In genomic region chr13:92807849-92808248, GRCm38 (mm10) we compare ENCODE assay signal across 35 mouse cellular contexts. TPM values are rescaled to one million over a fixed set of nuclear protein-coding genes. Genes with fewer than 3 reads are reported as not detected.
"Had no signal": no experiment of that assay in that cellular context is flagged by ENCODE, and none has a peak within 500 bp of the region (broad histone marks: within the 10 kb centered on the region; RNA-seq: fewer than 3 reads in every experiment).

No protein-coding gene starts in this region.

- H3K9ac ChIP-seq: limb, embryonic 12.5 days; limb, embryonic 13.5 days; limb, embryonic 15.5 days; liver, embryonic 12.5 days; liver, embryonic 13.5 days; liver, embryonic 14.5 days; liver, embryonic 15.5 days; liver, postnatal 0 days; lung, embryonic 14.5 days; lung, embryonic 15.5 days; midbrain, embryonic 12.5 days; midbrain, embryonic 13.5 days; midbrain, embryonic 15.5 days; neural tube, embryonic 12.5 days; neural tube, embryonic 13.5 days had no signal

- H3K4me1 ChIP-seq: limb, embryonic 10.5 days; limb, embryonic 15.5 days; liver, embryonic 12.5 days; liver, embryonic 13.5 days; liver, embryonic 15.5 days; lung, embryonic 15.5 days; megakaryocyte, embryonic 14.5 days; midbrain, embryonic 12.5 days; midbrain, embryonic 13.5 days; midbrain, embryonic 15.5 days; neural tube, embryonic 12.5 days; neural tube, embryonic 13.5 days had no signal

- H3K4me2 ChIP-seq: limb, embryonic 12.5 days; limb, embryonic 13.5 days; limb, embryonic 15.5 days; liver, embryonic 11.5 days; liver, embryonic 12.5 days; liver, embryonic 13.5 days; liver, embryonic 15.5 days; lung, embryonic 14.5 days; lung, embryonic 15.5 days; midbrain, embryonic 12.5 days; midbrain, embryonic 13.5 days; midbrain, embryonic 15.5 days; neural tube, embryonic 12.5 days; neural tube, embryonic 13.5 days had no signal

- H3K9me3 ChIP-seq: limb, embryonic 10.5 days; limb, embryonic 12.5 days; limb, embryonic 13.5 days; limb, embryonic 15.5 days; liver, embryonic 12.5 days; liver, embryonic 13.5 days; liver, embryonic 15.5 days; lung, embryonic 15.5 days; midbrain, embryonic 10.5 days; midbrain, embryonic 12.5 days; midbrain, embryonic 13.5 days; midbrain, embryonic 15.5 days; neural tube, embryonic 12.5 days; neural tube, embryonic 13.5 days had no signal

- DNase-seq: left cerebral cortex, postnatal 4 days; liver; liver, embryonic 13.5 days; liver, postnatal 0 days; lung, adult 2 months; lung, embryonic 14.5 days; lung, postnatal 10 days; lung, postnatal 14 days; lung, postnatal 36 days; lung, postnatal 4 days; midbrain, embryonic 14.5 days had no signal

- H3K27ac ChIP-seq: limb, embryonic 10.5 days; limb, embryonic 12.5 days; limb, embryonic 13.5 days; limb, embryonic 15.5 days; liver, embryonic 12.5 days; liver, embryonic 13.5 days; liver, embryonic 14.5 days; liver, embryonic 15.5 days; lung, embryonic 15.5 days; macrophage; midbrain, embryonic 10.5 days; midbrain, embryonic 12.5 days; midbrain, embryonic 13.5 days; midbrain, embryonic 15.5 days; neural tube, embryonic 12.5 days; neural tube, embryonic 13.5 days had no signal

- H3K4me3 ChIP-seq: limb, embryonic 10.5 days; limb, embryonic 12.5 days; limb, embryonic 13.5 days; limb, embryonic 15.5 days; liver, embryonic 12.5 days; liver, embryonic 13.5 days; liver, embryonic 15.5 days; lung, embryonic 15.5 days; megakaryocyte, embryonic 14.5 days; midbrain, embryonic 10.5 days; midbrain, embryonic 12.5 days; midbrain, embryonic 13.5 days; midbrain, embryonic 15.5 days; myocyte; neural tube, embryonic 12.5 days; neural tube, embryonic 13.5 days had no signal

- H3K27me3 ChIP-seq: limb, embryonic 12.5 days; limb, embryonic 13.5 days; limb, embryonic 15.5 days; liver, embryonic 12.5 days; liver, embryonic 13.5 days; liver, embryonic 15.5 days; lung, embryonic 15.5 days; megakaryocyte, embryonic 14.5 days; midbrain, embryonic 12.5 days; midbrain, embryonic 13.5 days; midbrain, embryonic 15.5 days; neural tube, embryonic 12.5 days; neural tube, embryonic 13.5 days had no signal

- ATAC-seq: liver, embryonic 12.5 days; liver, postnatal 0 days; lung, postnatal 0 days; midbrain, embryonic 13.5 days; midbrain, embryonic 15.5 days; midbrain, embryonic 16.5 days had no signal

- H3K36me3 ChIP-seq: limb, embryonic 10.5 days; limb, embryonic 12.5 days; limb, embryonic 13.5 days; limb, embryonic 15.5 days; liver, embryonic 12.5 days; liver, embryonic 13.5 days; liver, embryonic 15.5 days; lung, embryonic 15.5 days; midbrain, embryonic 10.5 days; midbrain, embryonic 12.5 days; midbrain, embryonic 13.5 days; midbrain, embryonic 15.5 days; neural tube, embryonic 12.5 days; neural tube, embryonic 13.5 days had no signal

RNA-seq across cellular contexts. Expression of gene Thbs4, which starts 13.2 kb away (rescaled TPM):
- total RNA-seq: megakaryocyte progenitor cell, adult 5-6 weeks; megakaryocyte, adult 5-6 weeks; megakaryocyte-erythroid progenitor cell, adult 5-6 weeks; monocyte, adult 5-6 weeks had no signal
- polyA plus RNA-seq: macrophage, myocyte had no signal
